Mouse (Mus musculus) heart, postnatal 14 days (tissue): ENCODE data around the gene Napa. TPM values are rescaled to one million over a fixed set of nuclear protein-coding genes. Genes with fewer than 3 reads are reported as not detected.

Experiments
- total RNA-seq, 2 experiments: library from RNA; stranded (reverse); gene quantifications; 2 replicates each; pipeline ENCODE4 v1.2.3; 2021

Napa gene
- total RNA-seq, 2 experiments from 2014 or later = 86.1 to 99.9 TPM

Other genes with a start within 250 kb of the Napa start
- not detected for gene Crx, start 218.5 kb upstream of the Napa start, total RNA-seq
- not detected for gene Crxos, start 215.8 kb upstream of the Napa start, total RNA-seq
- gene Selenow, start 176.1 kb upstream of the Napa start, total RNA-seq = 100 to 1,000 TPM; 149 to 162 TPM
- 100 to 1,000 TPM; 129 to 137 TPM for gene Nop53, start 152.4 kb upstream of the Napa start, total RNA-seq
- 100 to 1,000 TPM; 172 to 182 TPM for gene Ehd2, start 130.9 kb upstream of the Napa start, total RNA-seq
- gene Bicra, start 50.5 kb upstream of the Napa start, total RNA-seq = 1 to 10 TPM; 9.1 to 9.7 TPM
- gene Zfp541, start 36.6 kb upstream of the Napa start, total RNA-seq = not detected
- gene Kptn, start 21.4 kb downstream of the Napa start, total RNA-seq = 10 to 100 TPM; 24.9 to 28.0 TPM
- under 1 TPM; 0.63 to 0.84 TPM for gene Slc8a2, start 31.4 kb downstream of the Napa start, total RNA-seq
- gene Meis3, start 76.6 kb downstream of the Napa start, total RNA-seq = 1 to 10 TPM; 3.8 to 5.4 TPM
- 10 to 100 TPM in 1 of 2 experiments, 1 to 10 TPM in 1; 8.7 to 11.1 TPM for gene Dhx34, start 123.6 kb downstream of the Napa start, total RNA-seq
- 1 to 10 TPM in 1 of 2 experiments, under 1 TPM in 1; 0.93 to 1.1 TPM for gene C5ar2, start 145.7 kb downstream of the Napa start, total RNA-seq
- 1 to 10 TPM; 5.2 to 5.8 TPM for gene C5ar1, start 161.1 kb downstream of the Napa start, total RNA-seq
- 10 to 100 TPM; 14.6 to 14.9 TPM for gene Inafm1, start 175.2 kb downstream of the Napa start, total RNA-seq
- 10 to 100 TPM; 32.1 to 39.4 TPM for gene Ccdc9, start 188.3 kb downstream of the Napa start, total RNA-seq
- gene Bbc3, start 209.9 kb downstream of the Napa start, total RNA-seq = 1 to 10 TPM; 7.9 to 8.7 TPM